Mouse (Mus musculus) liver, adult 10 weeks (tissue): ENCODE measurements around the gene Gucy1b1. TPM values are rescaled to one million over a fixed set of nuclear protein-coding genes. Genes with fewer than 3 reads are reported as not detected.

Experiments used
- polyA plus RNA-seq: library from polyadenylated mRNA; stranded (reverse); fragments of 350-450 nt; fragmentation: Illumina TruSeq; extraction: RNeasy Lipid Tissue Mini Kit (QIAGEN cat#74804); gene quantifications from one replicate; pipeline ENCODE4 v1.2.3, GENCODE M21; 2014; ENCODE audit warnings: low read depth, low replicate concordance

Gene Gucy1b1
- 9.2 TPM for polyA plus RNA-seq

GRCm38 (mm10) chr3:82074201-82074851 is at the start of gene Gucy1b1:
Gene Gucy1b1 (minus strand): TSS chr3:82074689.

Other genes with a start within 250 kb of the Gucy1b1 start
- gene Ctso, start 142.1 kb downstream of the Gucy1b1 start, polyA plus RNA-seq: 108 TPM
- gene Tdo2, start 98.5 kb downstream of the Gucy1b1 start, polyA plus RNA-seq: 1,702 TPM
- gene Asic5, start 92.4 kb downstream of the Gucy1b1 start, polyA plus RNA-seq: 17.2 TPM
- gene Gucy1a1, start 71.1 kb upstream of the Gucy1b1 start, polyA plus RNA-seq: 11.0 TPM